Mouse (Mus musculus) gastrocnemius, postnatal 4 days (tissue): ENCODE measurements around the gene Tm4sf5. TPM values are rescaled to one million over a fixed set of nuclear protein-coding genes. Genes with fewer than 3 reads are reported as not detected.
"Not testable (repeated sequence)": the region's sequence is repeated elsewhere in the genome, so short reads cannot be mapped to it uniquely, and the experiment has no call there.

Experiments used
- DNase-seq, 2 experiments: peaks; one replicate each; pipeline ENCODE4 v3.0.0; 2021 to 2022; ENCODE audit warnings: low spot score in 2 of 2, mixed read lengths in 2 of 2
- total RNA-seq, 2 experiments: library from RNA; stranded (reverse); gene quantifications; 2 replicates each; pipeline ENCODE4 v1.2.3; 2021

Gene Tm4sf5
- total RNA-seq, 2 experiments from 2014 or later, result not detected

- peak in 1 of 2 experiments; percentile 15 for DNase-seq
Observed at GRCm38 (mm10) chr11:70509753-70510564, 4.9 kb downstream of the Tm4sf5 start.

DNA sequence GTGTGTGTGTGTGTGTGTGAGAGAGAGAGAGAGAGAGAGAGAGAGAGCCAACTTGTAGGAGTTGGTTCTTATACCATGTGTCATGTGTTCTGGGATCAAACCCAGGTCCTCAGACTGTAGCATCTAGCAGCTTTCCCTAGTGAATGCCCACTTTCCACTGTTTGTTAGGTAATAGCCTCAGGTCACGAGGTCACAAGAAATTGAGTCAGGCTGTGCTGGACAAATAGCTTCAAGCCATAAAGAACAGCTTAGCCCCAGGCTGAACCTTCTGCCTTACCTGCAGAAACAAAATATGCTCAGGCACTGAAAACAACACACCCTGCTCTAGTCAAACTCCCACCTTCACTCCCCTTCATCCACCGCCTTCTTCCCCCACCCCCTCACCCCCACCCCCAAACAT is 6.2 kb downstream of the Tm4sf5 start:
- no peak for DNase-seq

GRCm38 (mm10) chr11:70511825-70512224 is 6.8 kb downstream of the Tm4sf5 start:
- no peak for DNase-seq

DNA sequence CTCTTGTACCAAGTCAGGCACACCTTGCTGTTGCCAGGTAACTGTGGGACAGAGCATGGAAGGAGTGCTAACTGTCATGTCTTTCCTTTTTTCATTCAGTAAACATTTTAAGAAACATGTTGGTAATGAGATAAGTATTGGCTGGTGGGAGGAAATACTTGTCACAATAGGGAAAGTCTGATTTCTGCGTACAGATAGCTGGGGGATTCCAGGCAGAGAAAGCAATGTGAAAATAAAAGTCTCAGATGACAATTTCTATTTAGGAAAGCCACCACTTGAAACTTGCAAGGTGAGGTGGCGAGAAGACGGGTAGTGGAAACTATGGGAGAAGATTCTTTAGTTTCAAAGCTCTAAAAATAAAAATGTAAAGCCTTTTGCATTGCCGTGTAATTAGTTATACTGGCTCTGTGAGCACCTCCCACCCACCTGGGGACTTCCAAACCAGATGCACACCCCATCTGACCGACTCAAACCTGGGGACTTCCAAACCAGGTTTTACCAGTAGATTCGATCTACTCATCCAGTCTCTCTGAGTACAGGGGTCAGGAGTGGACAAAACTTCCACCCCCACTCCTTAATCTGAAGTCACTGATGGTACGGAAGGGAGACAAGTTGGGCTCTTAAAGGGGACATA is 7.8 kb downstream of the Tm4sf5 start:
- no peak for DNase-seq

DNA sequence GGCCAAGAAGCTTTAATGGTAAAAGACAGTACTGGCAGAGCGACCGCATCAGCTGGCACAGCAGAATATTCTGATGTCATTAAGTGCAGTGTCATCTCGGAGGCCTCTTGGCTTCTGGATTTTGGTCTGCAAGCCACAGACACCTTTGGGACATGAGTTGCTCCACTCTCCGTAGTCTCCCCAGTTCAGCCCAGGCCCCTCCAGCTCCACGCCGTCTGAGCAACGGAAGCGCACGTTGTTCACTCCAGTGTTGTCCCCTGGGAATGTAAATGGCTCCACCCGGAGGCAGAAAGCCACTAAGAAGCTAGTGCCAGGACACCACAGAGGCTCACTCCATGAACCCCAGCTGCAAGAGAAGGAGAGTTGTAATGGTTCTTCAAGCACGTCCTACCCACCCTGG is 8.5 kb downstream of the Tm4sf5 start:
- DNase-seq, result peak in 1 of 2 experiments; percentile 36

DNA sequence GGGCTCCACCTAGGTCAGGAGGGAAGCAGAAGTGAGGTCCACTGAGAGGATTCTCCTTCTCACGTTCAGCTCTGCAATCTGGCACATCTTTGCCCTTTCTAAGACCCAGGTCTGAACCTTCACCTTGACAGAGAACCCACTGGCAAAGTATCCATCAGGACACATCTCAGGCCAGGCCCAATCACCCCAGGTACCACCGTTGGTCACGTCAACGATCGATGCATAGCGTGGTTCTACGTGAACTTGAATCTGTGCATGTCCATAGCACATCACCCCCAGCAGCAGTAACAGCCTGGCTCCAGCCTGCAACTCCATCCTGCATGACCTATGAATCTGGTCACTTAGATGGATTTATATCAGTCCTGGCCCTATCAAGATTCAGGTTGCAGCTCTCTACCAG is 9.2 kb downstream of the Tm4sf5 start, which contains the start of gene Vmo1:
TSS of gene Vmo1 (minus strand) at position 329 of the 400 bp plus-strand sequence.
- DNase-seq, result no peak

GRCm38 (mm10) chr11:70516352-70516751 is 11.3 kb downstream of the Tm4sf5 start:
- DNase-seq, result no peak

- DNase-seq, result no peak
Observed at GRCm38 (mm10) chr11:70518436-70518835, 13.4 kb downstream of the Tm4sf5 start.

GRCm38 (mm10) chr11:70518923-70519322 is 13.9 kb downstream of the Tm4sf5 start, which contains the start of gene Gltpd2:
Gltpd2 (plus strand) TSS chr11:70519196.
- no peak for DNase-seq

DNA sequence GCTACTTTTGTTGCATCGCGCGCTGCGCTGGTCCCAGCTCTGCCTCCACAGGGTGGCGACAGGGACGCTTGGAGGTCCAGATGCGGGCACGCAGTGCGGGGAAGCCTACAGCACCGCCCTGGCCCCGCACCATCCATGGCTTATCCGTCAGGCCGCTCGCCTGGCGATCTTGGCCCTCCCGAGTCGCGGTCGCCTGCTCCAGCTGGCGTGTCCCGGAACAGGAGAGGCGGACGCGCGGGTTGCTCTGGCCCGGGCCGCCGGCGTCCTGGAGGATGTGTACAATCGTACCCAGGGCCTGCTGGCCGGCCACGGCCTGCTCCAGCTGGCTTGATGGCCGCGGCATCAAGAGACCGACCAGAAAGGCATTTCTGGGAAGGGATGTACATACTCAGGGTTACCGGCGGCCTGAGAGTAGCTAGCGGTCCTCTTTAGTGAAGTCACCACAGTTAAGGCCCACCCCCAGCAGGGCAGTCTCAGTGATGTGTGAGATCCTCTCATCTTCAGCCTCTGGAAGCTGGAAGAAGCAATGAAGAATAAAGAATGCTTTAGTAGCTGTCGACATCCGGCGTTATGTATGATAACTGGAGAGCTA is 15.2 kb downstream of the Tm4sf5 start:
- peak; percentile 41 to 57 for DNase-seq

- not testable (repeated sequence) for DNase-seq
Observed at GRCm38 (mm10) chr11:70523306-70523989, 18.4 kb downstream of the Tm4sf5 start.

GRCm38 (mm10) chr11:70524782-70525181 is 19.7 kb downstream of the Tm4sf5 start:
- DNase-seq, result no peak

DNA sequence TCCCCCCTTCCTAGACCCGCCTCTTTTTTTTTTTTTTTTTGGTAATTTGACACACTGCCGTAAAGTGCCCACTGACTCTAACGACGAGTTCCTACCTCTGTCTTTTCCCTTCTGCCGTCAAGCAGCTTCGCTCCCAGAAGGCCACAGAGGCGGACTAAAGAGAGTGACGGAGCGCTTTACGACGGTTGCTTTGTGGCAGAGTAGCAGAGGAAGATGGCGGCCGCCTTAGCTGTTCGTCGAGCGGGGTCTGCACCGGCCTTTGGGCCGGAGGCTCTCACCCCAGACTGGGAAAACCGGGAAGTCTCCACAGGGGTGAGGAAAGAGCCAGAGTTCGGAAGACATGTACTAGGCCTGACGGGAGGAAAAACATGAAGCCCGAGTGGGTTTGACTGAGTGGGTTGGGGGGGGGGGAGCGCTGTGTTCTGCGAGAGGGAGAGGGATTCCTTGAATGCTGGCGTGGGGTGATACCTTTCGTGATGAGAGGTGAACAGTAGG is 20.2 kb downstream of the Tm4sf5 start, which contains the start of gene Psmb6:
TSS of gene Psmb6 (plus strand) at position 184 of the 495 bp plus-strand sequence.
- peak; percentile 55 to 84 for DNase-seq

DNA sequence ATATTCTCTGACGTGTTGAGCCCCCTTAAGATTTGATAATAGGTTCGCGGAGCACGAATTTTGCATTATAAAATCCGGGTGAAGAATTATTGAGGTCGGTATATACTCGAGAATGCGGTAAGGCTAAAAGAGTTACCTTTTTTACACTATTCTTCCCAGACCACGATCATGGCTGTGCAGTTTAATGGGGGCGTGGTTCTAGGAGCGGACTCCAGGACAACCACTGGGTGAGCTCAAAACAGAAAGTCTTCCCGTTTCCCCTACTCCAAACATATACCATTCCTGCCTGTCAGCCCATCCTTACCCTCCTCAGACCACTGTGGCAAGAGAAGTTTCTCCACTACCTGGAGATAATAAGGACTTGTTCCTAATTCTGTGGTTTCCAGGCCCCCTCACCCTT is 20.7 kb downstream of the Tm4sf5 start:
- DNase-seq, result no peak

DNA sequence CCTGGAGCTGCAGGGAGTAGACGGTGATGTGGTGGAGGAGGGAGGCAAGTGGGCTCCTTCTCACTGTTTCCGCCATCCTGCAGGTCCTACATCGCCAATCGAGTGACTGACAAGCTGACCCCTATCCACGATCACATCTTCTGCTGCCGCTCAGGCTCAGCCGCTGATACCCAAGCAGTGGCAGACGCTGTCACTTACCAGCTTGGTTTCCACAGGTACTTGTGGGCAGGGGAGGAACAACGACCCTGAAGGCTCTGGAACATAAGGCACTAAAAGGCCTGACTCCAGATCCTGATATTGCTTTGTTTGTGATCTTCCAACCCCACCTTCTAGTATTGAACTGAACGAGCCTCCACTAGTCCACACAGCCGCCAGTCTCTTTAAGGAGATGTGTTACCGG is 21.2 kb downstream of the Tm4sf5 start:
- no peak for DNase-seq

DNA sequence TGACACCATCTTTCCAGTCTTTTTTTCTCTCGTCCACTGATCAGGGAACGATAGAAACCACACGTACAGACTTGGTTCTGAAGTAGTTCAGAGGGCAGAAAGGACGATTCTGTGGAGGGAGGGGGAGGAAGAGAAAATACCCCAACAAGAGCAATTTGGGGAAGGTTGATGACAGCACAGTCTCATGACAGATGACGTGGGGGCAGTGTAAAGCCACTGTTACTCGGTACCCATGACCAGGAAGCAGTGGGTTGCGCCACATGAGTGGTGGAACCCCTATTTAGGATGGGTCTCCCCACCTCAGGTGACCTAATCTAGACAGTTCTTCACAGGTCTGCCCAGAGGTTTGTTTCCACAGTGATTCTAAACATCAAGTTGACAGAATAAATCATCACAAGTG is 23.6 kb downstream of the Tm4sf5 start:
- DNase-seq, result no peak

- not testable (repeated sequence) for DNase-seq
Observed at GRCm38 (mm10) chr11:70531065-70531464, 26.0 kb downstream of the Tm4sf5 start.

- no peak for DNase-seq
Observed at GRCm38 (mm10) chr11:70532839-70533238, 27.8 kb downstream of the Tm4sf5 start, which contains the start of gene Gm40193. Gm40193 (minus strand) TSS chr11:70532939.

GRCm38 (mm10) chr11:70539423-70539822 is 34.4 kb downstream of the Tm4sf5 start:
- DNase-seq, result no peak

- DNase-seq, result peak; percentile 72 to 87
Observed at GRCm38 (mm10) chr11:70539877-70540587, 35.0 kb downstream of the Tm4sf5 start, which contains the start of gene Pld2. Pld2 (plus strand) TSS chr11:70540064.
